Comparison of ENCODE assay signal across 8 mouse cellular contexts in the genomic region with DNA sequence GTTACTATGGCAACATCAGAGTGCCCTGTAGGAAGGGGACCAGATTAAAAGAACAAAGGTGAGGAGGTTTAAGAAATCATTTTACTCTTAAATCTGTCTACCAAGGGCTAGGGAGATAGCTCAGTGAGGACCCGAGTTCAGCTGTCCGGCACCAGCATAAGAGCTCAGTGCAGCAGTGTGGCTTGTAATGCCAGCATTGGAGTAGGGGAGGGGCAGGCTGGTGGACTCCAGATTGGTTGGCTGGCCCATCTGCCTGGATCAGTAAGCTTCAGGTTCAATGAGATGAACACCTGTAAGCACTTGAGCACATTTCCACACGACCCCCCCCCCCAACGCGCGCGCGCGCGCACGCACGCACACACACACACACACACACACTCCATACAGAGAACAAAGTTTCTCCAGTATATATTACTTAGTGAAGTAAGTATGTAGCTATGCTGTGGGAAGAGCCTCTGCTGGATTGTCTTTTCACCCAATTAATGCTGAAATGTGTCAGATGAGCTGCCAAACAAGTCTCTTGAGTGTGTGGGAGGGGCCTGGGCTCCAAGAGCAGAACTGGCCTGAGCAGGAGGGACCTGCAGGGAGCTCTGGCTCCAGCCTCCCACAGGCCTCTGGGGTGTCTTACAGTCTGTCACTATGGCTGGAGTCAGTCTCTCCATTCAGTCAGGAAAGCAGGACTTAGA.
DNase-seq lines count a peak whose midpoint lies in the region; ATAC-seq lines count a peak whose summit lies in the region.

No protein-coding gene starts in this region.

- WGBS in kidney, embryonic 14.5 days: 89% methylated on average over 12 of the region's 12 CpGs
- WGBS in heart, embryonic 12.5 days: 91% methylated on average over 12 of the region's 12 CpGs
- 79% methylated on average over 12 of the region's 12 CpGs for WGBS in midbrain, embryonic 12.5 days

- H3K27ac ChIP-seq in kidney, embryonic 14.5 days (ENCODE audit: low read depth, low read length): no peak overlapping the region
- peak overlapping the region; percentile 26 for H3K27ac ChIP-seq in heart, embryonic 12.5 days (ENCODE audit: poor library complexity, severe bottlenecking)
- H3K27ac ChIP-seq in midbrain, embryonic 12.5 days (replicated peaks): no peak overlapping the region

- peaks cover 7% of the 10 kb centered on the region for H3K4me1 ChIP-seq in kidney, embryonic 14.5 days (ENCODE audit: control insufficient read depth, insufficient read depth, low read length)
- H3K4me1 ChIP-seq in heart, embryonic 12.5 days (replicated peaks): peaks cover 58% of the 10 kb centered on the region
- peaks cover 18% of the 10 kb centered on the region for H3K4me1 ChIP-seq in midbrain, embryonic 12.5 days

- DNase-seq in kidney, postnatal 10 days: no peak
- peak; percentile 35 to 61 for DNase-seq in cerebellum, adult 18-20 months
- no peak for DNase-seq in testis, postnatal 10 days (ENCODE audit: low spot score)
- DNase-seq in spleen, postnatal 14 days (ENCODE audit: low spot score in 2 of 2): no peak

- H3K4me2 ChIP-seq in kidney, embryonic 14.5 days (replicated peaks; ENCODE audit: low read depth, low read length): no peak overlapping the region
- no peak overlapping the region for H3K4me2 ChIP-seq in heart, embryonic 12.5 days
- H3K4me2 ChIP-seq in midbrain, embryonic 12.5 days (replicated peaks): no peak overlapping the region

- ATAC-seq in kidney, embryonic 14.5 days (ENCODE audit: low FRiP score, low TSS enrichment): peak; percentile 64; the same call in 1 of the 2 replicates
- ATAC-seq in heart, embryonic 12.5 days (ENCODE audit: insufficient number of reproducible peaks, low FRiP score): no peak; the same call in 1 of the 2 replicates
- ATAC-seq in midbrain, embryonic 12.5 days (ENCODE audit: low FRiP score, low read depth): peak; percentile 72
- no peak for ATAC-seq in erythroid progenitor cell, adult 5-6 weeks (replicated peaks; ENCODE audit: low FRiP score, poor library complexity, severe bottlenecking)

- no peaks in the 10 kb centered on the region for H3K27me3 ChIP-seq in kidney, embryonic 14.5 days (ENCODE audit: control insufficient read depth, insufficient read depth, low read length)
- H3K27me3 ChIP-seq in heart, embryonic 12.5 days (replicated peaks): no peaks in the 10 kb centered on the region
- H3K27me3 ChIP-seq in midbrain, embryonic 12.5 days: no peaks in the 10 kb centered on the region

- H3K4me3 ChIP-seq in kidney, embryonic 14.5 days (ENCODE audit: low read length): no peak overlapping the region
- H3K4me3 ChIP-seq in heart, embryonic 12.5 days: no peak overlapping the region
- no peak overlapping the region for H3K4me3 ChIP-seq in midbrain, embryonic 12.5 days

- no peaks in the 10 kb centered on the region for H3K36me3 ChIP-seq in kidney, embryonic 14.5 days (ENCODE audit: control insufficient read depth, insufficient read depth, low read length)
- H3K36me3 ChIP-seq in heart, embryonic 12.5 days: peaks cover 20% of the 10 kb centered on the region
- peaks cover 13% of the 10 kb centered on the region for H3K36me3 ChIP-seq in midbrain, embryonic 12.5 days

- no peak overlapping the region for H3K9ac ChIP-seq in kidney, embryonic 14.5 days (ENCODE audit: low read depth, low read length)
- H3K9ac ChIP-seq in heart, embryonic 12.5 days: no peak overlapping the region
- no peak overlapping the region for H3K9ac ChIP-seq in midbrain, embryonic 12.5 days (replicated peaks)

- H3K9me3 ChIP-seq in kidney, embryonic 14.5 days (ENCODE audit: control insufficient read depth, low read length): no peaks in the 10 kb centered on the region
- H3K9me3 ChIP-seq in heart, embryonic 12.5 days (replicated peaks): no peaks in the 10 kb centered on the region
- no peaks in the 10 kb centered on the region for H3K9me3 ChIP-seq in midbrain, embryonic 12.5 days

Comparison
In these comparisons a context has a peak if more than half of its experiments do, and no peak if none do; other contexts are left out.
1. ATAC-seq: peak in kidney, embryonic 14.5 days (single experiment) and midbrain, embryonic 12.5 days (single experiment); none in heart, embryonic 12.5 days (single experiment) and erythroid progenitor cell, adult 5-6 weeks (single experiment).
2. DNase-seq: peak in cerebellum, adult 18-20 months (2 of 2); none in kidney, postnatal 10 days (single experiment), testis, postnatal 10 days (single experiment) and spleen, postnatal 14 days (0 of 2).